Mouse (Mus musculus) layer of hippocampus, adult 9-11 months (tissue): ENCODE data around the gene Aacs.

Source experiments
- DNase-seq: peaks from one replicate; pipeline ENCODE4 v3.0.0; 2022

The Aacs gene

DNA sequence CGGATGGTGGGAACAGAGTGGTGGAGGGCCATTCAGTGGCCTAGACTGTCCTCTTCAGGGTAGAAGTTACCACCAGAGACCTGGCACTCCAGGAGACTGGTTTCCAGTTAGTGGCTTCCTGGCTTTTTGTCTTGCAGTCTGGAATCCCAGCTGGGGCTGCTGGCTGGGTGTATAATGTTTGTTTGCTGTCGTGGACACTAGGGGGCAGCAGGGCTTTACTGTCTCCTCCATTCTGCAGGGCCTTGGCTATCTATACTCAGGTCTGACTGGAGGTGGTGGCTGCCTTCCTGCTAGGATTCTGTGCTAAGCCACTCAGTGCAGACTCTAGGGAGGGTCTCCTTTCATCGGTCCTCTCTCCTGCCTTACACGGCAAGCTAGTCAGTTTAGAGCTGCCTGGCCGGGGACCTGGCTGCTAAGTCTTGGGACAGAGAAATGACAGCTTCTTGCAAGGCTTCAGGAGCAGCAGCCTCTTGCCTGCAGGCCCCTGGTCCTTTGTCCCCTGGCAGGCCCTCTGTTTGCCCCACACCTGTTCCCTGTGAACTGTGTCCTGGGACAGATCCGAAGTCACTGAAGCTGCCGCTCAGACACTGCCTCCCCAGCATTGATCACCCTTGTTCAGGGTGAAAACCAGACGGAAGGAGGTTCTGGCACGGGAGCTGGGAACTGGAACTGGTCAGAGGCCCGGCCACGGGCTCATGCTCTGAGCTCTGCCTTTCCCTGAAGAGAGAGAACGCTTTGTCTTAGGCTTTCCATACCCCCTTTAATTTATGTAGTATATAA, 22.4 kb downstream of the Aacs start:
- DNase-seq = peak; percentile 79

DNA sequence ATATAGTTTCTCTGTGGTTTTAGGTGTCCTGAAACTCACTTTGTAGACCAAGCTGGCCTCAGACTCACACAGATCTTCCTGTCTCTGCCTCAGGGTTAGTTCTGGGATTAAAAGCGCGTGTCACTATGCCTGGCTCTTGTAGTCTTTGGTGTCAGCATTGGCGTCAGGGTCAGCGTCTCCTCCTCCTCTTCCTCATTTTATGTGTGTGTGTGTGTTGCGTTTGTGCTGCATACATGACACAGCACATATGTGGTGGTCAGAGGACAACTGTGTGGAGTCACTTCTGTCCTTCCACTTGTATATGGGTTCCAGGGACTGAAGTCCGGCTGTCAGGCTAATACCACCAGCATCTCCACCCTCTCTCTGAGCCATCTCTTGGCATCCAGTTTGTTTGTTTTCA, 25.9 kb downstream of the Aacs start:
- no peak for DNase-seq

DNA sequence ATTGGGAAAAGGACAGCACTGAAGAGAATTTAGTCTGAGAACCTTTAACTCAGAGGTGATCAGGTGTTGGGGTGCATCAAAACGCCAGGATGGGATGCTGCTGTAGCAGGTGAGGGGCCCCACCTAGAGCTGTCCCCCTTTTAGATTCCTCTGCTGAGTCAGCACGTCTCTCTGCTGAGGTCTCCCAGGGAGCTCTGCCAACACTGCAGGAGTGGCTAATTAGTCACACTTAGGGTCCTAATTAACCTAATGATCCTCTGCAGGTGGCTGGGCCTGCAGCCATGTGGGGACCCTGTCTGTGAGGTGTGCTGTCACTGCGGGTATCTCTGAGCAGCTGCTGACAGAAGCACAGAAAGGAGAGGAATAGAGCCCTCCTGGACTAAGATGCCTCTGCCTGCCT, 26.6 kb downstream of the Aacs start:
- DNase-seq = no peak

DNA sequence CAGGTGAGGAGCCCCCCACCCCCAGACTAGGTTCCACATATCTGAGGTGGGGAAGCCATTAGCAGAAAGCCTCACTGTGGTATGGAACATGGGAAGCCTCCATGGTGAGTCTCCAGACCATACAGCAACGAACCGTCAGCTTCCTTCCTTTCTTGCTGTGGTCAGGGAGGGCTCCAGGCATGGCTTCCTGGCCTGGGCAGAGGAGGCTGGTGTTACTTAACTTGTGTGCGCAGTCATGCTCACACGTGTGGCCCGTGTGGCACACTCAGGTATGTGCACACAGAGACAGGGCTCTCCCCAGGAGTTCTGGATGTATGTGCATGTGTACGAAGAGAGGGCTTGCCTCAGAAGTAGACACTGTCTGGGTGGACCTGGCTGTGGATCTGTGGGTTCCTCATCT, 28.0 kb downstream of the Aacs start:
- no peak for DNase-seq

DNA sequence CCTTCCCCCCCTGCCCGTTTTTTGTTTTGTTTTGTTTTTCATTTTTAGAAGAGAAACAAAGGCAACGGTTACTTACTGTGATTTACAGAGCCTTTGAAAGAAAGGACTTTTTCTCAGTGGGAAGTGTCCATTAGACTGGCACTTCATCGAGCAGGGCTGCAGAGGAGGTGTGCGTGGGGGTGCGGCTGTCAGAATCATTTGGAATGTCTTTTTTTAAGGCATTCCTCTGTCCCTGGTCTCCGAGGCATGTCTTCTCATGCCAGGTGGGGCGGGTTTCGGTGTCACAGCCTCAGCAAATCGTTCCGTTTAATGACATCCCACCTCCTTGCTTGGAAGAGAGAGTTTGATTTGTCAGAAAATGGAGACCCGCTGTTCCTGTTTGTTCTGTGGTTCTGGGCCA, 29.1 kb downstream of the Aacs start:
- DNase-seq = no peak

DNA sequence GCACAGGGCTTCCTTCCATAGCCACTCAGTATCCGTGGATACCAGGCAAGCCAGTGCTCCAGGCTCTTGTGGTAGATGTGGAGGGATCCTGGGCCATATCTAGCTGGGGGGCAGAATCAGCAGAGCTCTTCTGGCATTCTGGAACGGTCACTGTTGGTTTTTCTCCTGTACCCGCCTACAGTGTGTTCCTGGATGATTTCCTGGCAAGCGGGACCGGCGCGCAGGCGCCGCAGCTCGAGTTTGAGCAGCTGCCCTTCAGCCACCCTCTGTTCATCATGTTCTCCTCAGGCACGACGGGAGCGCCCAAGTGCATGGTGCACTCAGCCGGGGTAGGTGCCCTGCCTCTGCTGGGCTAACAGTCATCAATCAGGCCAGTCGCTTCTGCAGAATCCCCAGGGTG, 30.4 kb downstream of the Aacs start:
- peak; percentile 62 for DNase-seq

DNA sequence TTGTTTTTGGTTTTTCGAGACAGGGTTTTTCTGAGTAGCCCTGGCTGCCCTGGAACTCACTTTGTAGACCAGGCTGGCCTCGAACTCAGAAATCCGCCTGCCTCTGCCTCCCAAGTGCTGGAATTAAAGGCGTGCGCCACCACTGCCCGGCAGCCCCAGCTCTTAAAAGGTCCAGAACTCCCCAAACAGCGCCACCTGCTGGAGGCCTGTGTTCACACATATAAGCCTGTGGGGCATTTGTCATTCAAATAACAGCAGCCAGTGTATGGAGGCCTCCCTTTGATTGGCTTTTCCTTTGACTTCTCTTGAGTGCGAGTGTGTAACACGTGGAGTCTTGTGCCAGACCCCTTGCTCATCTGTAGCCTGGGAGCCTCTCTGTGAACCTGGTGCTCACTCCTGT, 32.0 kb downstream of the Aacs start:
- DNase-seq = no peak

DNA sequence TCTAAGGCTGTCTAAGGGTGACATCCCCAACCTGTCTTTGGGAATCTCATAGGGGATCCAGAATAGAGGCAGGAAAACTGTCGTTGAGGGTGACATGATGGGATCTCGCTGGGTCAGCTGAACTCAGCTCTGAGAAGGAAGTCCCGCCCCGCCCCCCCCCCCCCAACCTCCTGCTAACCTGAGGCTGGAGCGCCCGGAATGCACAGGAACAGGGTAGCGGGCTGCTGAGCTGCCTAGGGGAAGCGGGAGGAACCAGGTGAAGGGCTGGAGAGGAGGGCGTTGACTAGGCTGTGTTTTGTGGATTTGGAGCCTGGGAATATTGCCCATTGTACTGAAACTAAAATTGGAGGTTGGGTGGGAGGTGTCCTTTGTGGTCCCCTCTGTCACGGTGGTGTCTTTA, 32.4 kb downstream of the Aacs start:
- DNase-seq = no peak

DNA sequence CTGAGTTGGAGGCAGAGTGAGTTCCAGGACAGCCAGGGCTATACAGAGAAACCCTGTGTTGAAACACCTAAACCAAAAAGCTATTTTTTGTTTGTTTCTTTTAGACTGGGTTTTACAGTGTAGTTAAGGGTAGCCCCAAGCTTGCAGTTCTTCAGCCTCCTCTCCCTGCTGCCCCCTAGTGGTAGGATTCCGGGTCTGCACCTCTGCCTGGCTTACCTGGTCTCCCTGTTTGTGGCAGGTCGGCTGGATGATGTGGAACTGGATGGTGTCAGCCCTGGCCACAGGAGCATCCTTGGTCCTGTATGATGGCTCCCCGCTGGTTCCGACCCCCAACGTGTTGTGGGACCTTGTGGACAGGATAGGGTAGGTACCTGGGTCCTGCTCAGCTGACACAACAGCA, 33.9 kb downstream of the Aacs start:
- no peak for DNase-seq

DNA sequence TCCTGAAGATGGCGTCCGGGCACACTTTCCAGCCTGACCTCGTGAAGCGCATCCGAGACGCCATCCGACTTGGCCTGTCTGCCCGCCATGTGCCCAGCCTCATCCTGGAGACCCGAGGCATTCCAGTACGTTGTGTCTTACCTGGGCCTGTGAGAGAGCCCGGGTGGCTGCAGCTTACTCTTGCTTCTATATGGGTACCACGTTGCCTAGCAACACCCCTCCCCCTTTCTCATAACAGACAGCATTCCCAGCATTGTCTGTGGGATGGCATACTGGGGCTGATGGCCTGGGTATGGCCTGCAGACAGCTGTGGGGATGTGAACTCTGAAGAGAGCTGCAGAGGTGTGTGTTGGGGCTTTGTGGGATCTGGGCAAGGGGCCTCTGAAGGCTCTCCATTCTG, 39.4 kb downstream of the Aacs start:
- no peak for DNase-seq

DNA sequence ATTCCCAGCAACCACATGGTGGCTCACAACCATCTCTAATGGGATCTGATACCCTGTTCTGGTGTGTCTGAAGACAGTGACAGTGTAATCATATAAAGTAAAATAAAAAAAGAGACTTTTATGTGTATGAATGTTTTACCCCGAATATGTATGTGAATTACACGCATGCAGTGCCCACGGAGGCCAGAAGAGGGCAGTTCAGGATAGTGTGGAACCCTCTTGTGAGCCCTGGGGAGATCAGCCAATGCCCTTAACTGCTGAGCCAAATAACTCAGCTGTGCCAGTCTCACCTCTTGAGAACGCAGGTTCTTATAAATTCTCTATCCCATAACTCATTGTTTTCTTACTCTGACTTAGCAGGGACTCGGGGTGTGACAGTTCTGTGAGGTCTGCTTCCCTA, 43.0 kb downstream of the Aacs start:
- no peak for DNase-seq

DNA sequence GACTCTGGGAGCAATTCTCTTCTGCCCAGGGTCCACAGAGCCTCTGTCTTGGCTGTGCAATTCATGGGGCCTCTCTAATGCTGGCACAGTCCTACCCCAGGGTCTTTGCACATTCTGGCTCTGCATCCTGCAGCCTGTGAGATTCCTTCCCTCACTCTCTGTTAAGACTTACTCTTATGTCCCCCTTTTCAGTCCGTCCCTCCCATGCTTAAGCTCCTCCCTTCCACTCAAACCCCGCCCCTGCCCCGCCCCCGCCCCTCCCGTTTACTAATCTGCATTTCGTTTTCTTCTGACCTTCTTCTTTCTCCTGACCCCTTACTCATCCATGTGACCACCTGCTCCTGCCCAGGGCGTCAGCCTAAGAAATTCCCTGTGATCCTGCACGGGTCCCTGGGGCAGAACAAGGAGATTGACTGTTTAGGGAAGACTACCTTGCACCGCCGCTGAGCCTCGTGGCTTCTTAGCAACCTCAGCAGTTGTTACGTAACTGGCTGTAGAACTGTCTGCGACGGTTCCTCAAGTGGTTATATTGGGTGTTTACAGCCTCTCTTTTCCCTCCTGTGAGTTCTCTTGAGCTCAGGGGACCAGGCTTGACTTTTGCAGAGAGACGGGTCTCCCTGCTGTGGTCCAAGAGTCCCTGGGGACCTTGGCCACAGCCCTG, 45.4 kb downstream of the Aacs start:
- DNase-seq = peak; percentile 53

DNA sequence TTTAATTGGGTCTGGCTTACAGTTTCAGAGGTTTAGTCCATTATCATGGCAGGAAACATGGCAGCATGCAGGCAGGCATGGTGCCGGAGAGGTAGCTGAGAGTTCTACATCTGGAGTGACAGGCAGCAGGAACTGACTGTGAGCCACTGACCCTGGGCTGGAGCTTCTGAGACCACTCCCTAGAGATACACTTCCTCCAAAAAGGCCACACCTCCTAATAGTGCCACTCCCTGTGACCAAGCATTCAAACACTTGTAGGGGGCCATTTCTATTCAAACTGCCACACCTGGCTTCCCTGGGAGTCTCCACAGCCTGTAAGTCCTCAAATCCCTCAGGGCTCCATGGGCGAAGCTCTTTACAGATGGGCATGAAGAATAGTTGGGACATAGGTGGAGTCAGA, 47.7 kb downstream of the Aacs start:
- no peak for DNase-seq

DNA sequence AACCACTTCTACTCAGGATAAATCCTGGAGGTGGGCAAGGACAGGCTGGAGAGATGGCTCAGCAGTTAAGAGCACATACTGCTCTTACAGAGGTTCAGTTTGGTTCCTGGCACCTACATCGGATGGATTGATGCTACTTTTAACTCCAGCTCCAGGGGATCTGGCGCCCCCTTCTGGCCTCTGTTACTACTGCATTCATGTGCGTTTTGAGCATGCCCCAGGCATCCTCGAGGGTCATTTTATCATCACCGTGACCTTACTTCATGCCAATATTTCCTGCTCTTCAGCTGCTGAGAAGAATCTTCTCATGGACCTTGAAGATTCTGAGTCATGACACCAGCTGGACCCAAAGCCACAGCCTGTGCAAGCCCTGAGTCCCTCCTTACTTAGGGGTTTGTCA, 49.9 kb downstream of the Aacs start:
- DNase-seq = no peak

DNA sequence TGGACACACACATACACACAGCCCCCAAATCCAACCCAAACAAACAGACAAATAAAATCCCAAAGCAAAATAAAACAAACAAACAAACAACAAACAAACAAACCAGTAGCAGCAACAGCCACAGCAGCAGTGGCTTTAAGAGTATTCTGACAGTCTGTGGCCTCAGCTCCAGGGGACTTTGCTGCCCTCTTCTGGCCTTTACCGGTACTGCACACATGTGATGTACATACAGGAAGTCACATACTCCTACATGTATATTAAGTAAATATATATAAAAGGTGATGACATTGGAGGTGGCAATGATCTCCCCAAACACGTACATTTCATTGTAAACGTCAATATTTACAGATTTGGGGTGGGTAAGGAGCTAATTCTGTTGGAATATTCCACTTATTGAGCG, 50.9 kb downstream of the Aacs start:
- DNase-seq = no peak

DNA sequence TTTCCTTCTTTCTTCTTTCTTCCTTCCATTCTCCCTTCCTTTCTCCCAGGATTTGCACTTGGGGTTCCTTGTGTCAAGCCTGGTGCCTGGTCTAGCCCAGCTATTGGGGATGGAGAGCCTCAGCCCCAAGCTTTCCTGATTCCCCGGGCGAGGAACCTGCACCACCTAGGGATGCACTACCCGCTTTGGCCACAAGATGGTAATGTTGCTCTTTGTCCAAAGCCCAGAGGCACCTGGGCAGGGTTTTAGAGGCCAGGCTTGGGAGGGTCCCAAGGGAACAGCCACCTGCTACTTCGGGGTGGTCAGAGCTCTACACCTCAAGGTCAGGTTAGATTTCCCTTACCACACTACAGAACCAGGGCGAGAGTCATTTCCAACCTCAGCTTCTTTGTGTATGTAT, 53.5 kb downstream of the Aacs start:
- DNase-seq = peak; percentile 54

DNA sequence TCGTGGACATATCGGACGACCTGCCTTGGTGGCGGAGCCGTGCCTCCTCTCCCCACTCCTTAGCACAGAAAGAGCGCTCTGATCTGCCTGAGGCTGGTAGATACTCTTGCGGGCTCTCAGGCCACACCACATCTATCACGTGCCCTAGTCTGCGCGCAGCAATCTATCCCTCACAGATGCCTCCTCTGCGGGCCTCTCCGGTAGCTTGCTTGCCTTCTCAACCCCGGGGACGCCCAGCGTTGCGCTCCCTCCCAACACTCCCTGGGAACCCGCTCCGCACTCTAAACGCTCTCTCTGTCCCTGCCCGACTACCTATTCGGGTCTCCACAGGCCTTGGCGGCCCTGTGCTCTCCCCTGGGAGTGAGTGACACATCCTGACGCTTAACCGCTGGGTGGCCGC, 56.0 kb downstream of the Aacs start, which contains the start of gene Tmem132b:
Tmem132b (plus strand) TSS at position 141 of the 400 bp plus-strand sequence.
- DNase-seq = peak; percentile 60

DNA sequence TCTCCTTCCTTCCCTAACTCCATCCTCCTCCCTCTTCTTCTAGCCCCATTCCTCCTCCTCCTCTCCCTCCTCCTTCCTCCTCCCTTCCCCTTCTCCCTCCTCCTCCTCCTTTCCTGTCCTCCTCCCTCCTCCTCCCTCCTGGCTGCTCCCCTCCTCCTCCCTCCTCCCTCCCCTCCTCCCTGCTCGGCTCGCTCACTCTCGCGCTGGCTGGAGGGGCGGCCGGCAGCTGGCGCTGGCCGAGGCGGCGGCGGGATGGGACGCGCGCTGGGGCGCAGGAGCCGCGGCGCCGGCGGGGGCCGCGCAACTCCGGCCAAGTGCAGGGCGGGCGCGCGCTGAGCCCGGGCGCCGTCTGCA, 56.6 kb downstream of the Aacs start:
- peak; percentile 67 for DNase-seq

DNA sequence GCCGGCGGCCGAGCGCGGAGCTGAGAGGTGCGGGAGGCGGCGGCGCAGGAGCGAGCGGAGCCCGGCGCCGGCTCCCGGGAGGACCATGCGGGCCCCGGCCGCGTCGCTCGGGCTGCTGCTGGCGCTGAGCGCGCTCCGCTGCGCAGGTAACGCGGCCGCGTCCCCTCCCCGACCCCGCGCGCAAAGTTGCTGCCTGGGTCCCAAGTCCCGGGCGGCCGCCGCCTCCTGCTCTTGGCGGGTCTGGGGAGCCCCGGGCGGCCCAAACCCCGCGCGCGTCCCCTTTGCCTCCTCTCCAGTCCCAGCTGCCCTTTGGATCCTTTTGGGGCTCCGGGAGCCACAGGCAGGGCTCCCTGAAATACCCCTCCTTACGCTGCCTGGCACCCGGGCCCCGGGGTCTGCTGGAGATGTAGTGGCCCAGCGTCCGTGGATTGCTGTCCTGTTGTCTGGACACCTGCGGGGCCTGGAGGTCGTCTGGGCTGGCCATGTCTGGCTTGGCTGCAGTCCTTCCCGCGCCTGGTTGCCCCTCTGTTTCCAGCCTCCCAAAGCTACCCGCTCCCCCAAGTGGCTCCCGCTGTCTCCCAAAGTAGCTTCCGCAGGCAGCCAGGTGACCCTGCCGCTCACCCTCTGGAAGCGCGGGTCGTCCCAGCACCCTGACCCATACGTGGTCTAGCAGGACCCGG, 57.1 kb downstream of the Aacs start:
- no peak for DNase-seq

DNA sequence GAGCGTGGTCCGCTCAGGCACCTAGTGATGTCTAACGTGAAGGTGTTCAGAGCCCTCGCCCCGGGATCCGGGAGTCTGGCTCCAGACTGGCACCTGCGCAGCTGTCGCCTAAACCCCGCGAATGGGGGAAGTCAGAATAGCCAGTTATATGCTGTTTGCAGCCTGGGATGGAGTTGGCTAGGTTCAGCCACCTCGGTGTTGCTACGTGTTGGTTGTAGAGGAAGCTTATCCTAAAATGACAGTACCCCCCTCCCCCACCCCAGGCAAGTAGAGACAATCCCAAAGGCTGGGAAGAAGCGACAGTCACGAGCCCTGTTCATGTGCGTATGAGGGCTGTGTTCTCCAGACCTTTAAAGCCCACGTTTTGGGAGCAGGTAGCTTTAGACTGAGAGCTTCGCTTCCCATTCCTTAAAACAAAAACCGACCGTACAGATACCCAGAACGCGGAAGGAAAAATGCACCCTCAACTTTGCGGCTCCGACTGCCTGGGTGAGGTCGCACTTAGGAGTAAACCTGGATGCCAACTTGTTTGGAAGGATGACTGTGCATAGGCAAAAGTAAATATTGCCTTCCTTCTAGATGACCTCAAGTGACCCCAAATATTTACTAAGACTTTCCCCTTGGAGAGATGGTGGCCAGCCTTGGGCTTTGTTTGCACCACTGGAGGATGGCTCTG, 57.7 kb downstream of the Aacs start:
- DNase-seq = peak; percentile 52

DNA sequence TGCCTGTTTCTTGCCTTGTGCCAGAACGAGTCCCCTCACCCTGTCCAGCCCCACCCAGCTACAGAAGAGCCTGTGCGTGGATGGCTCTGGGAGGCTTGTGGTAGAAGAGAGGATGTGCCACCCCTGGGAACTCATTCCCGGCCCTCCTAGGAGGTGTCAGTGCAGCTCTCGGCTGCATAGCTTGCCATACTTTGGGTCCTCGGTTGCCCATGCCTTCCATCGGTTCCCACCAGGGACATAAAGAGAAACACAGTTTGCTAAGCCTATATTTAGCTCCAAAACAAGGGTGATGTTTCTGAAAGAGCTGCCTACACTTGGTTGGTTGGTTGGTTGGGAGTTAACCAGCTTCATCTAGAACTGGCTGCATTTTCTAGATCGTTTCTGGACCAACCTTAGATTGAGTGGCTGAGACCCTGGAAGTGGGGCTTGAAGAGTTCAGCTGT, 58.6 kb downstream of the Aacs start:
- DNase-seq = no peak

DNA sequence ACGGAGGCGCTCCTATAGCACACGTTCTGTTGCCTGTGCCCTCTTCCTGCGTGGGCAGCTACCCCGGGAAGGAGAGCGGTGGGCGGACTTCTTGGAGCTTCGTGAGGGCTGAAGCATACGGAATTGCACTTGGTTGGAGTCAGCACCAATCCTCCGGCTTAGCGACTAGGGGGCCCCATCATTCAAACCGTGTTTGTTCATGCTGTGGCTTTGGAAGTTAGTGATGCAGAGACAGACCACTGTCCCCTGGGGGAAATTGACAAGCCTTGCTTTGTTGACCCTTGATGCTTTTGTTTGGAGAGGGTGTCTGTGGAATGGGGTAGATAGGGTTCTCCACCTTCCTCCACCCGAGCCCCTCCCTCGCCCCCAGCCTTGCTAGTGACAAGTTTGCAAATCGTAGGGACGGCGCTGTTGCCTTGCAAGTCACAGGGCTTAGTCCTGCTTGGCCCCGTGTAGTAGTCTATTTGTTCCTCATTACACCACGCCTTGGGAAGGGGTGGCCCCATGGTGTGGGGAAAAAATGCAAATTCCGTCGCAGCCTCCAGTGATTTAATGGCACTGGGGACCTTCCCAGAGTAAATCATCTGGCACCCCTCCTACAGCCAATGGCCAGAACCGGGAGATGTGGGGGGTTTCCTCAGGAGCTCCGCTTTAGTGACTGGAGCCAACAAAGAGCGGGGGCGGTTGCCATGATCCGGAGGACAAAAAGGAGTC, 59.2 kb downstream of the Aacs start:
- peak; percentile 77 for DNase-seq

DNA sequence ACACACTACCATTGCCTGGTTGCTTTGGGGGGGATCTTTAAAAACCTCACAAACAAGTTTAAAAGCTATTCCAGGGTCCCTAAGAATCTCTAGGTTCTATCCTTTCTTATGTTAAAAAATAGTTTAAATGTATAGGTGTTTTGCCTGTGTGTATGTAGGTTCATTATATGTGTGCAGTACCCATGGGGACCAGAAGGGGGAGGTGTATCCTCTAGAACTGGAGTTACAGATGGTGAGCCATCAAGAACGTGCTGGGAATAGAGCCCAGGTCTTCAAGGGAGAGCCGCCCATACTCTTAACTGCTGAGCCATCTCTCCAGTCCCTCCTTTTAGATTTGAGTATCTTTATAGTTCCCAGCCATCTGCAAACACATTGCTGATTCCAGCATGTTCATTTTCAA, 69.5 kb downstream of the Aacs start:
- DNase-seq = no peak
